ENCODE assay signal across 21 mouse cellular contexts in genomic region chr17:47609182-47609581, GRCm38 (mm10). TPM values are rescaled to one million over a fixed set of nuclear protein-coding genes. Genes with fewer than 3 reads are reported as not detected.
DNase-seq lines count a peak whose midpoint lies in the region; ATAC-seq and TF ChIP-seq lines count a peak whose summit lies in the region.
"Had no signal": no experiment of that assay in that cellular context is flagged by ENCODE, and none has a peak within 500 bp of the region (broad histone marks: within the 10 kb centered on the region; RNA-seq: fewer than 3 reads in every experiment).

No protein-coding gene starts in this region.

- no peak for TF ChIP-seq POLR2A in bone marrow, adult 2 months (IDR thresholded peaks at IDR 0.05; ENCODE audit: borderline replicate concordance, control insufficient read depth, low read depth, low read length)

- peaks cover 11% of the 10 kb centered on the region; the same call in 1 of the 2 replicates for H3K4me1 ChIP-seq in forebrain, embryonic 11.5 days (replicated peaks; ENCODE audit: control insufficient read depth, insufficient read depth, low read length)
- peaks cover 12% of the 10 kb centered on the region for H3K4me1 ChIP-seq in forebrain, embryonic 14.5 days (ENCODE audit: control insufficient read depth, insufficient read depth, low read length)
- peaks cover 3% of the 10 kb centered on the region; the same call in 1 of the 2 replicates for H3K4me1 ChIP-seq in bone marrow, adult 2 months (ENCODE audit: control insufficient read depth, insufficient read depth, low read length)
- peaks cover 57% of the 10 kb centered on the region for H3K4me1 ChIP-seq in liver, embryonic 15.5 days (replicated peaks)

- WGBS in forebrain, embryonic 11.5 days, result 94% methylated on average over 4 of the region's 4 CpGs
- WGBS in forebrain, embryonic 14.5 days, result 96% methylated on average over 4 of the region's 4 CpGs
- 64% methylated on average over 4 of the region's 4 CpGs for WGBS in bone marrow, adult 2 months
- WGBS in liver, embryonic 15.5 days (ENCODE audit: insufficient replicate concordance), result 70% methylated on average over 4 of the region's 4 CpGs

- no peak for TF ChIP-seq CTCF in bone marrow, adult 2 months (IDR thresholded peaks at IDR 0.05; ENCODE audit: control insufficient read depth, insufficient read depth, low read length)

- DNase-seq in forebrain, embryonic 11.5 days (ENCODE audit: low spot score), result no peak
- DNase-seq in forebrain, embryonic 14.5 days (ENCODE audit: low spot score), result no peak
- peak; percentile 30 for DNase-seq in 416B (ENCODE audit: low read depth)
- DNase-seq in yolk sac, embryonic 10.5 days (ENCODE audit: low spot score), result no peak
- DNase-seq in layer of hippocampus, postnatal 36 days, result no peak
- DNase-seq in urinary bladder, adult 18-20 months (ENCODE audit: low spot score in 2 of 2), result no peak
- DNase-seq: adrenal gland, adult 2 months; B cell, adult 2 months; cerebellum, adult 11 months; cerebellum, postnatal 14 days; embryo, embryonic 11 days; gastrocnemius, postnatal 36 days; kidney, adult 11 months; kidney, postnatal 10 days; left cerebral cortex, postnatal 4 days; lung, postnatal 36 days; right cerebral cortex, postnatal 14 days; spleen, adult 18-20 months had no signal

- no peak for ATAC-seq in forebrain, embryonic 11.5 days (replicated peaks; ENCODE audit: low FRiP score)
- no peak for ATAC-seq in forebrain, embryonic 14.5 days
- ATAC-seq in liver, embryonic 15.5 days (ENCODE audit: insufficient read depth), result no peak
- ATAC-seq: forebrain, embryonic 15.5 days had no signal

- H3K4me3 ChIP-seq in forebrain, embryonic 11.5 days (ENCODE audit: low read depth, low read length), result no peak overlapping the region
- no peak overlapping the region for H3K4me3 ChIP-seq in forebrain, embryonic 14.5 days (ENCODE audit: low read depth, low read length)
- no peak overlapping the region for H3K4me3 ChIP-seq in bone marrow, adult 2 months (replicated peaks; ENCODE audit: control insufficient read depth, low read depth, low read length)
- H3K4me3 ChIP-seq in liver, embryonic 15.5 days (replicated peaks), result peak overlapping the region; percentile 92

- no peaks in the 10 kb centered on the region for H3K9me3 ChIP-seq in forebrain, embryonic 11.5 days (ENCODE audit: control insufficient read depth, low read length)
- H3K9me3 ChIP-seq in forebrain, embryonic 14.5 days (replicated peaks; ENCODE audit: control insufficient read depth, low read length), result no peaks in the 10 kb centered on the region
- no peaks in the 10 kb centered on the region for H3K9me3 ChIP-seq in liver, embryonic 15.5 days (replicated peaks)
- H3K9me3 ChIP-seq: forebrain, embryonic 15.5 days had no signal

- H3K27me3 ChIP-seq in forebrain, embryonic 11.5 days (ENCODE audit: control insufficient read depth, insufficient read depth, low read length), result no peaks in the 10 kb centered on the region
- H3K27me3 ChIP-seq in forebrain, embryonic 14.5 days (replicated peaks; ENCODE audit: control insufficient read depth, insufficient read depth, low read length), result no peaks in the 10 kb centered on the region
- H3K27me3 ChIP-seq in liver, embryonic 15.5 days, result no peaks in the 10 kb centered on the region
- H3K27me3 ChIP-seq: forebrain, embryonic 15.5 days had no signal

- H3K9ac ChIP-seq in forebrain, embryonic 11.5 days (ENCODE audit: low read length), result no peak overlapping the region
- no peak overlapping the region for H3K9ac ChIP-seq in forebrain, embryonic 14.5 days (ENCODE audit: low read length)
- H3K9ac ChIP-seq in liver, embryonic 15.5 days, result no peak overlapping the region
- H3K9ac ChIP-seq: forebrain, embryonic 15.5 days had no signal

- H3K36me3 ChIP-seq in forebrain, embryonic 11.5 days (ENCODE audit: control insufficient read depth, insufficient read depth, low read length), result peaks cover under 1% of the 10 kb centered on the region; the same call in 1 of the 2 replicates
- H3K36me3 ChIP-seq in forebrain, embryonic 14.5 days (ENCODE audit: control insufficient read depth, insufficient read depth, low read length), result peaks cover 43% of the 10 kb centered on the region
- H3K36me3 ChIP-seq in liver, embryonic 15.5 days (replicated peaks), result peaks cover 63% of the 10 kb centered on the region

- H3K27ac ChIP-seq in forebrain, embryonic 11.5 days (ENCODE audit: low read depth, low read length), result no peak overlapping the region
- no peak overlapping the region for H3K27ac ChIP-seq in forebrain, embryonic 14.5 days (ENCODE audit: low read depth, low read length)
- peak overlapping the region; percentile 36; the same call in 1 of the 2 replicates for H3K27ac ChIP-seq in bone marrow, adult 2 months (ENCODE audit: control insufficient read depth, insufficient read depth, low read depth, low read length, poor library complexity)
- peak overlapping the region; percentile 90 for H3K27ac ChIP-seq in liver, embryonic 15.5 days (replicated peaks)
- H3K27ac ChIP-seq: forebrain, embryonic 15.5 days had no signal

- H3K4me2 ChIP-seq in forebrain, embryonic 11.5 days (ENCODE audit: low read depth, low read length, severe bottlenecking), result 0 out of 2 replicates have a peak overlapping the region, but pooled peaks have one; percentile 5
- H3K4me2 ChIP-seq in forebrain, embryonic 14.5 days (ENCODE audit: low read length), result no peak overlapping the region
- H3K4me2 ChIP-seq in liver, embryonic 15.5 days, result peak overlapping the region; percentile 90

RNA-seq across cellular contexts. Expression of gene Bysl, which starts 2.1 kb away (rescaled TPM):
- polyA plus RNA-seq in forebrain, embryonic 11.5 days (2014; fragmentation: Nextera tagmentation; extraction: Ambion mirVana), result 34.6 and 37.3 TPM in 2 replicates
- 25.1 and 33.2 TPM in 2 replicates for polyA plus RNA-seq in forebrain, embryonic 14.5 days (2014; fragmentation: Nextera tagmentation; extraction: Ambion mirVana)
- 5.8 and 9.5 TPM in 2 replicates for polyA plus RNA-seq in bone marrow, adult 2 months (2011; ENCODE audit: insufficient read depth, insufficient read length, low replicate concordance, missing spikeins)
- 16.5 and 18.0 TPM in 2 replicates for polyA plus RNA-seq in liver, embryonic 15.5 days (2015; fragmentation: Nextera tagmentation; extraction: Ambion mirVana)
- 10 to 100 TPM; 17.2 to 18.3 TPM for total RNA-seq in layer of hippocampus, postnatal 36 days (2021)

RNA-seq across cellular contexts. Expression of gene Med20, which starts 2.2 kb away (rescaled TPM):
- polyA plus RNA-seq in forebrain, embryonic 11.5 days (2014; fragmentation: Nextera tagmentation; extraction: Ambion mirVana), result 44.5 and 45.5 TPM in 2 replicates
- 55.4 and 55.5 TPM in 2 replicates for polyA plus RNA-seq in forebrain, embryonic 14.5 days (2014; fragmentation: Nextera tagmentation; extraction: Ambion mirVana)
- 18.0 and 21.2 TPM in 2 replicates for polyA plus RNA-seq in bone marrow, adult 2 months (2011; ENCODE audit: insufficient read depth, insufficient read length, low replicate concordance, missing spikeins)
- 21.6 and 26.0 TPM in 2 replicates for polyA plus RNA-seq in liver, embryonic 15.5 days (2015; fragmentation: Nextera tagmentation; extraction: Ambion mirVana)
- total RNA-seq in layer of hippocampus, postnatal 36 days (2021), result 10 to 100 TPM; 34.1 to 40.4 TPM

RNA-seq across cellular contexts. Expression of gene Gm20517, which starts 2.2 kb away (rescaled TPM):
- polyA plus RNA-seq in forebrain, embryonic 11.5 days (2014; fragmentation: Nextera tagmentation; extraction: Ambion mirVana), result 2.4 and 3.6 TPM in 2 replicates
- 1.8 and 3.6 TPM in 2 replicates for polyA plus RNA-seq in forebrain, embryonic 14.5 days (2014; fragmentation: Nextera tagmentation; extraction: Ambion mirVana)
- 3.0 and 5.1 TPM in 2 replicates for polyA plus RNA-seq in bone marrow, adult 2 months (2011; ENCODE audit: insufficient read depth, insufficient read length, low replicate concordance, missing spikeins)
- 2.1 and 2.4 TPM in 2 replicates for polyA plus RNA-seq in liver, embryonic 15.5 days (2015; fragmentation: Nextera tagmentation; extraction: Ambion mirVana)
- 1 to 10 TPM; 5.3 to 5.4 TPM for total RNA-seq in layer of hippocampus, postnatal 36 days (2021)

RNA-seq across cellular contexts. Expression of gene Usp49, which starts 21.3 kb away (rescaled TPM):
- 7.2 and 8.1 TPM in 2 replicates for polyA plus RNA-seq in forebrain, embryonic 11.5 days (2014; fragmentation: Nextera tagmentation; extraction: Ambion mirVana)
- polyA plus RNA-seq in forebrain, embryonic 14.5 days (2014; fragmentation: Nextera tagmentation; extraction: Ambion mirVana), result 5.9 and 6.6 TPM in 2 replicates
- polyA plus RNA-seq in bone marrow, adult 2 months (2011; ENCODE audit: insufficient read depth, insufficient read length, low replicate concordance, missing spikeins), result 9.3 and 10.3 TPM in 2 replicates
- polyA plus RNA-seq in liver, embryonic 15.5 days (2015; fragmentation: Nextera tagmentation; extraction: Ambion mirVana), result 2.8 and 3.7 TPM in 2 replicates
- total RNA-seq in layer of hippocampus, postnatal 36 days (2021), result 10 to 100 TPM; 10.5 to 11.5 TPM

Comparison
In these comparisons a context has a peak if more than half of its experiments do, and no peak if none do; other contexts are left out.
1. H3K27ac ChIP-seq: peak in bone marrow, adult 2 months (single experiment) and liver, embryonic 15.5 days (single experiment); none in forebrain, embryonic 11.5 days (single experiment) and forebrain, embryonic 14.5 days (single experiment).